In the genomic region with DNA sequence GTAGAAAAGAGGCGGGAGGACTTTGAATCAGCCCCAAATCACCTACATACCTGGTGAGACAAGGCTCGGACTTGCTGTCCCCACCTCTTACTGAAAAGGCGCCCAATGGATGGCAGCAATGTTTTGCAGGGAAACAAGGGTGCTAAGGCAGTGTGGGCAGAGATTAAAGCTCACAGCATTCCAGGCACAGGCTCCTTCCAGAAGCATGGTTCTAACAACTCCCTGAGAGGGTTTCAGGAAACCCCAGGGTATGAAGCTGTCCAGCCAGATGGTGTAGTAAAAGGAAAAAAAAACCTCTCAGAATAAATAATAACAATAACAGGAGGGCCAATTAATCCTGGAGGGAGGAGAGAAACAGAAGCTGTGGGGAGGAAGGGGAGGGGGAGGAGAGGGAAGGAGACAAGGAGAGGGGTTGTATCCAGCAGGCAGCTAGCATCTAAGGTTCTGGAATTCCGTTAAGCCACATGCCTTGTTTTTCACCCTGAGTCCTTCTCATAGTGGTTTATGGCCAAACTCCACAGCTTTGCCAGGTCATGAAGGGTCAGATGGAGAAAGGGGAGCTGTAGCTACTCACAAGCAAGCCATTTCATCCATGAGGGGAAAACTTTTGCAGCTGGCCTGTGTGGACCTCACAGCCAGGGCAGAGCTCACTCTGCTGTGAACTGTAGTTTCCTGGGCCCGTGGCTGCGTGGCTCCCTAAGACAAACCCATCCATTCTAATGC, we compare ENCODE assay signal across 12 mouse cellular contexts.
DNase-seq lines count a peak whose midpoint lies in the region; ATAC-seq lines count a peak whose summit lies in the region.
"Had no signal": no experiment of that assay in that cellular context is flagged by ENCODE, and none has a peak within 500 bp of the region (broad histone marks: within the 10 kb centered on the region; RNA-seq: fewer than 3 reads in every experiment).

No protein-coding gene starts in this region.

- peak; percentile 65 for ATAC-seq in forebrain, embryonic 13.5 days
- no peak for ATAC-seq in forebrain, embryonic 16.5 days
- no peak for ATAC-seq in midbrain, embryonic 11.5 days (ENCODE audit: low FRiP score)
- no peak for ATAC-seq in midbrain, embryonic 16.5 days
- ATAC-seq in hindbrain, embryonic 13.5 days (ENCODE audit: low FRiP score), result 0 out of 2 replicates have a peak, but pooled peaks have one; percentile 5

- no peak overlapping the region for H3K4me3 ChIP-seq in forebrain, embryonic 13.5 days
- no peak overlapping the region for H3K4me3 ChIP-seq in forebrain, embryonic 16.5 days (replicated peaks; ENCODE audit: low read length)
- no peak overlapping the region for H3K4me3 ChIP-seq in midbrain, embryonic 11.5 days (ENCODE audit: low read depth, low read length)
- H3K4me3 ChIP-seq in midbrain, embryonic 16.5 days (ENCODE audit: low read depth, low read length), result no peak overlapping the region
- no peak overlapping the region for H3K4me3 ChIP-seq in hindbrain, embryonic 13.5 days

- H3K9me3 ChIP-seq in forebrain, embryonic 13.5 days (replicated peaks), result no peaks in the 10 kb centered on the region
- no peaks in the 10 kb centered on the region for H3K9me3 ChIP-seq in forebrain, embryonic 16.5 days (ENCODE audit: control insufficient read depth, low read length)
- H3K9me3 ChIP-seq in midbrain, embryonic 11.5 days (ENCODE audit: control insufficient read depth, low read length), result no peaks in the 10 kb centered on the region
- H3K9me3 ChIP-seq in midbrain, embryonic 16.5 days (replicated peaks; ENCODE audit: control insufficient read depth, low read length, poor library complexity, severe bottlenecking), result no peaks in the 10 kb centered on the region
- H3K9me3 ChIP-seq in hindbrain, embryonic 13.5 days, result no peaks in the 10 kb centered on the region

- 57% methylated on average over 6 of the region's 6 CpGs for WGBS in forebrain, embryonic 13.5 days
- 49% methylated on average over 6 of the region's 6 CpGs for WGBS in forebrain, embryonic 16.5 days
- WGBS in midbrain, embryonic 11.5 days, result 54% methylated on average over 6 of the region's 6 CpGs
- 46% methylated on average over 6 of the region's 6 CpGs for WGBS in midbrain, embryonic 16.5 days
- WGBS in hindbrain, embryonic 13.5 days, result 53% methylated on average over 6 of the region's 6 CpGs

- H3K9ac ChIP-seq in forebrain, embryonic 13.5 days, result no peak overlapping the region
- H3K9ac ChIP-seq in forebrain, embryonic 16.5 days (replicated peaks; ENCODE audit: low read depth, low read length), result no peak overlapping the region
- no peak overlapping the region for H3K9ac ChIP-seq in midbrain, embryonic 11.5 days (ENCODE audit: low read length)
- H3K9ac ChIP-seq in midbrain, embryonic 16.5 days (ENCODE audit: low read depth, low read length), result no peak overlapping the region
- H3K9ac ChIP-seq in hindbrain, embryonic 13.5 days, result no peak overlapping the region

- peaks cover 10% of the 10 kb centered on the region for H3K4me1 ChIP-seq in forebrain, embryonic 13.5 days
- H3K4me1 ChIP-seq in forebrain, embryonic 16.5 days (replicated peaks; ENCODE audit: control insufficient read depth, insufficient read depth, low read length), result peaks cover 9% of the 10 kb centered on the region
- no peaks in the 10 kb centered on the region for H3K4me1 ChIP-seq in midbrain, embryonic 11.5 days (ENCODE audit: control insufficient read depth, insufficient read depth, low read length)
- no peaks in the 10 kb centered on the region for H3K4me1 ChIP-seq in midbrain, embryonic 16.5 days (ENCODE audit: control insufficient read depth, insufficient read depth, low read length)
- H3K4me1 ChIP-seq in hindbrain, embryonic 13.5 days (replicated peaks), result peaks cover 10% of the 10 kb centered on the region

- no peaks in the 10 kb centered on the region for H3K36me3 ChIP-seq in forebrain, embryonic 13.5 days (ENCODE audit: poor library complexity, severe bottlenecking)
- no peaks in the 10 kb centered on the region for H3K36me3 ChIP-seq in forebrain, embryonic 16.5 days (ENCODE audit: control insufficient read depth, insufficient read depth)
- H3K36me3 ChIP-seq in midbrain, embryonic 11.5 days (ENCODE audit: control insufficient read depth, insufficient read depth, low read length), result no peaks in the 10 kb centered on the region
- no peaks in the 10 kb centered on the region for H3K36me3 ChIP-seq in midbrain, embryonic 16.5 days (ENCODE audit: control insufficient read depth, insufficient read depth, low read length)
- H3K36me3 ChIP-seq in hindbrain, embryonic 13.5 days, result no peaks in the 10 kb centered on the region

- DNase-seq in midbrain, embryonic 11.5 days (ENCODE audit: low spot score, missing footprints), result peak; percentile 83
- DNase-seq in mesoderm, embryonic 11.5 days (ENCODE audit: low read depth, low spot score), result peak; percentile 31
- no peak for DNase-seq in right cerebral cortex, postnatal 4 days
- no peak for DNase-seq in adrenal gland, postnatal 10 days
- DNase-seq: B cell, adult 2 months; cerebellum, postnatal 36 days; heart, postnatal 14 days; liver had no signal

- H3K4me2 ChIP-seq in forebrain, embryonic 13.5 days, result no peak overlapping the region
- H3K4me2 ChIP-seq in forebrain, embryonic 16.5 days (ENCODE audit: low read length), result no peak overlapping the region
- no peak overlapping the region for H3K4me2 ChIP-seq in midbrain, embryonic 11.5 days
- no peak overlapping the region for H3K4me2 ChIP-seq in midbrain, embryonic 16.5 days (ENCODE audit: low read length)
- no peak overlapping the region for H3K4me2 ChIP-seq in hindbrain, embryonic 13.5 days

- no peaks in the 10 kb centered on the region for H3K27me3 ChIP-seq in forebrain, embryonic 13.5 days
- H3K27me3 ChIP-seq in forebrain, embryonic 16.5 days (replicated peaks; ENCODE audit: control insufficient read depth, insufficient read depth, low read length), result no peaks in the 10 kb centered on the region
- no peaks in the 10 kb centered on the region for H3K27me3 ChIP-seq in midbrain, embryonic 11.5 days (ENCODE audit: control insufficient read depth, insufficient read depth, low read length)
- no peaks in the 10 kb centered on the region for H3K27me3 ChIP-seq in midbrain, embryonic 16.5 days (ENCODE audit: control insufficient read depth, insufficient read depth, low read depth, low read length)
- H3K27me3 ChIP-seq in hindbrain, embryonic 13.5 days, result no peaks in the 10 kb centered on the region

- peak overlapping the region; percentile 49; the same call in 1 of the 2 replicates for H3K27ac ChIP-seq in forebrain, embryonic 13.5 days
- no peak overlapping the region for H3K27ac ChIP-seq in forebrain, embryonic 16.5 days (ENCODE audit: low read length)
- no peak overlapping the region for H3K27ac ChIP-seq in midbrain, embryonic 11.5 days (ENCODE audit: low read depth, low read length)
- no peak overlapping the region for H3K27ac ChIP-seq in midbrain, embryonic 16.5 days (ENCODE audit: low read length)
- H3K27ac ChIP-seq in hindbrain, embryonic 13.5 days, result peak overlapping the region; percentile 40; the same call in 1 of the 2 replicates

Comparison
In these comparisons a context has a peak if more than half of its experiments do, and no peak if none do; other contexts are left out.
1. ATAC-seq: peak in forebrain, embryonic 13.5 days (single experiment) and hindbrain, embryonic 13.5 days (single experiment); none in forebrain, embryonic 16.5 days (single experiment), midbrain, embryonic 11.5 days (single experiment) and midbrain, embryonic 16.5 days (single experiment).
2. H3K27ac ChIP-seq: peak in forebrain, embryonic 13.5 days (single experiment) and hindbrain, embryonic 13.5 days (single experiment); none in forebrain, embryonic 16.5 days (single experiment), midbrain, embryonic 11.5 days (single experiment) and midbrain, embryonic 16.5 days (single experiment).
3. DNase-seq: peak in midbrain, embryonic 11.5 days (single experiment) and mesoderm, embryonic 11.5 days (single experiment); none in right cerebral cortex, postnatal 4 days (single experiment) and adrenal gland, postnatal 10 days (single experiment).